ENCODE assay signal across 24 mouse cellular contexts in the genomic region with DNA sequence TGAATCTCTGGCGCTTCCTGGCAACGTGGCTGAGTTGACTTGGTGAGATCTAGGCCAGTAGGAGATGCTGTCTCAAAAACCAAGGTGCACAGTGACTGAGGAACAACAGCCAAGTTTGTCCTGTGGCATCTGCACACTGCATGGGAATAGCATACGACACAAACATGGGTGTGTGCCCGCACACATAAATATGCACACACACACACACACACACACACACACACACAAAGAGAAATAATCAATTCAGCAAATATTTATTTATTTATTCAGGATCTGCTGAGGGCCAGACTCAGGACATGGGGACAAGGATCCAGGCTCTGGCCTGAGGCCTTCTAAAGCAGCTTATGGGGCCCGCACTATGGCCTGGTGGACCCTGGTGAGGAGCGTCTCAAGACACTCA.
"Had no signal": no experiment of that assay in that cellular context is flagged by ENCODE, and none has a peak within 500 bp of the region (broad histone marks: within the 10 kb centered on the region; RNA-seq: fewer than 3 reads in every experiment).

No protein-coding gene starts in this region.

- ATAC-seq: forebrain, embryonic 13.5 days; forebrain, embryonic 14.5 days; forebrain, embryonic 15.5 days; forebrain, embryonic 16.5 days; forebrain, postnatal 0 days had no signal

- H3K9me3 ChIP-seq: embryonic facial prominence, embryonic 10.5 days; embryonic facial prominence, embryonic 12.5 days; embryonic facial prominence, embryonic 13.5 days; embryonic facial prominence, embryonic 15.5 days; forebrain, embryonic 10.5 days; forebrain, embryonic 12.5 days; forebrain, embryonic 13.5 days; forebrain, embryonic 15.5 days had no signal

- H3K27me3 ChIP-seq: embryonic facial prominence, embryonic 12.5 days; forebrain, embryonic 15.5 days had no signal

- H3K9ac ChIP-seq: embryonic facial prominence, embryonic 12.5 days; embryonic facial prominence, embryonic 13.5 days; embryonic facial prominence, embryonic 15.5 days; forebrain, embryonic 12.5 days; forebrain, embryonic 13.5 days; forebrain, embryonic 15.5 days; forebrain, postnatal 0 days had no signal

- H3K36me3 ChIP-seq: embryonic facial prominence, embryonic 10.5 days; embryonic facial prominence, embryonic 12.5 days; embryonic facial prominence, embryonic 13.5 days; embryonic facial prominence, embryonic 15.5 days; forebrain, embryonic 10.5 days; forebrain, embryonic 12.5 days; forebrain, embryonic 15.5 days had no signal

- H3K4me3 ChIP-seq: embryonic facial prominence, embryonic 10.5 days; embryonic facial prominence, embryonic 12.5 days; embryonic facial prominence, embryonic 13.5 days; embryonic facial prominence, embryonic 15.5 days; erythroblast, embryonic 14.5 days; forebrain, embryonic 10.5 days; forebrain, embryonic 12.5 days; forebrain, embryonic 13.5 days; forebrain, embryonic 15.5 days; gastrocnemius, adult 2 months; heart, adult 2 months had no signal

- H3K4me2 ChIP-seq: embryonic facial prominence, embryonic 12.5 days; embryonic facial prominence, embryonic 13.5 days; embryonic facial prominence, embryonic 15.5 days; forebrain, embryonic 12.5 days; forebrain, embryonic 13.5 days; forebrain, embryonic 15.5 days had no signal

- H3K27ac ChIP-seq: embryonic facial prominence, embryonic 10.5 days; embryonic facial prominence, embryonic 12.5 days; embryonic facial prominence, embryonic 13.5 days; embryonic facial prominence, embryonic 15.5 days; forebrain, embryonic 10.5 days; forebrain, embryonic 12.5 days; forebrain, embryonic 13.5 days; forebrain, embryonic 15.5 days; gastrocnemius, adult 2 months; heart, adult 2 months had no signal

- DNase-seq: cerebellum, adult 18-20 months; cerebellum, adult 8-10 months; cerebellum, postnatal 36 days; embryo, embryonic 11 days; forebrain, postnatal 0 days; gastrocnemius, adult 2 months; gastrocnemius, postnatal 10 days; gastrocnemius, postnatal 14 days; gastrocnemius, postnatal 25 days; gastrocnemius, postnatal 36 days; heart, adult 11 months; heart, adult 18-20 months; heart, adult 2 months had no signal
